Mouse (Mus musculus): ENCODE data around the gene Ghr.

Gene Ghr

DNA sequence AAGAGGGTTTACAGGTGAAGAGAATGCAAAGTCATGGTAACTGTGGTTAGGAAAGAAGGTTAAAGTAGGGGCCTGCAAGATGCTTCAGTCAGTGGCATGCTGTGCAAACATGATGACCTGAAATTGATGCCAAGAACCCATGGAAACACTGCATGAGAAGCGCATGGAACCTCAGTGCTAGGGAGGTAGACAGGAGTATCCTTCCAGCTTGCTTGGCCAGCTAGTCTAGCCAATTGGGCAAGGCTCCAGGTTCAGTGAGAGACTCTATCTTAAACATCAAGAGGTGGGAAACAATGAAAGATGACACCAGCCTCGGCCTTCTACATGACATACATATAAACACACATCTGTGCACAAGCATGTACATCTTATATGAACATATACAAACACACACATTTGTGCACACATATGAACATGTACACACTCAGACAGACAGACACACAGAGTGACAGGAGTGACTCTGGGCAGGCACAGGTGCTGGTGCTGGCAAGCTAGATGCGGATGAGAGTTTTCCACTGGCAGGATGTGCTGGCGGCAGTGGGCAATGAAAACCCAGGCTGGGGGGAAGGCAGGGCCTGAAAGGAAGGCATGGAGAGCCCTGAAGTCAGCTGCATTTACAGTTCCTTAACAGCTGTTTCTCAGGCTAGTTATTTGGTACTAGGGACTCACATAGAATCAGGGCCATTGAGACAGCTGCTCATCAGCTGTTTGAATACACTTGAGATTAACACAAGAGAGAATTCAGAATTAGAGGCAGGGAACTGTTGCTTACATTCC is 241.3 kb downstream of the Ghr start:
- Histone ChIP-seq H3K36me3 (ENCODE audit: control insufficient read depth, insufficient read depth, low read length, poor library complexity, severe bottlenecking) (no peaks in the 10 kb centered on the region), H3K27me3 (ENCODE audit: control insufficient read depth, insufficient read depth, low read length, poor library complexity, severe bottlenecking) (no peaks in the 10 kb centered on the region)
- no peak for DNase-seq (ENCODE audit: low read depth, low spot score)

DNA sequence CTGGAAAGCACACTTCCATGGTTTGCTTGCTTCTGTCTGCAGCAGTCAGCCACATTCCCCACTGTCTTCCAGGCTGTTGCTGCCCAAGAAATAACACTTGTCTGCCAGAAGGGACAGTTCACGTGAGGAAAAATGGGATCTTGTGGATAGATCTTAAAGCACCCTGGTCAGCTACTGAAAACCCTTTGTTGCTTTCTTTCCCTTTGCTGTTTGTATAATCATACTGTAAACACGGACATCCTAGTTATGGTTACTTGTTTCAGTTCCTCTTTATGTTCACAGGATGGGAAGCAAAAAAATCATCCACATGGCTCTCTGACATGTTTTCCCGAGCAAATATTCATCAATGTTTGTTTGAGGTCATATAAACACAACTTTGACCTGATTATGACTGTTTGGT is 243.4 kb downstream of the Ghr start:
- Histone ChIP-seq H3K27me3 (ENCODE audit: control insufficient read depth, insufficient read depth, low read length, poor library complexity, severe bottlenecking) (no peaks in the 10 kb centered on the region), H3K36me3 (ENCODE audit: control insufficient read depth, insufficient read depth, low read length, poor library complexity, severe bottlenecking) (no peaks in the 10 kb centered on the region)
- no peak for DNase-seq (ENCODE audit: low read depth, low spot score)

DNA sequence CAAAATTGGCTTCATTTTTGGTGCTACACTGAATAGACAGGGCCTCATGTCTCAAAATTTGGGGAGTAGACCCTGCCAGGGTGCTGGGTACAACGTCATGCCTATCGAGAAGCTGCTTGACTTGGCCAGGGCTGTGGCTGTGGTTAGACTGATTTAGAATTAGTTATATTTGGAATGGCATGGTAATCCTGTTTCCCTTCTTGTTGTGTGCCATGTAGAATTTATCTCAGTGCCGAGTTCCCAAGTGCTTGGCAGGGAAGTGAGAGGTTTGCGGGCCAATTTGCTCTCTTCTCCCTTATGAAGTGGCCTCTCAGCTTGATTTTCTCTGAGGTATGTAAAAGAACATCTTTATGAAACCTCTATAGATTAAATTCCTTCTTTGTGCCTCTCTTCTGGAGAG is 250.8 kb downstream of the Ghr start:
- H3K27me3 ChIP-seq (ENCODE audit: control insufficient read depth, insufficient read depth, low read length, poor library complexity, severe bottlenecking), result no peaks in the 10 kb centered on the region
- H3K36me3 ChIP-seq (ENCODE audit: control insufficient read depth, insufficient read depth, low read length, poor library complexity, severe bottlenecking), result no peaks in the 10 kb centered on the region
- no peak for DNase-seq (ENCODE audit: low read depth, low spot score)

DNA sequence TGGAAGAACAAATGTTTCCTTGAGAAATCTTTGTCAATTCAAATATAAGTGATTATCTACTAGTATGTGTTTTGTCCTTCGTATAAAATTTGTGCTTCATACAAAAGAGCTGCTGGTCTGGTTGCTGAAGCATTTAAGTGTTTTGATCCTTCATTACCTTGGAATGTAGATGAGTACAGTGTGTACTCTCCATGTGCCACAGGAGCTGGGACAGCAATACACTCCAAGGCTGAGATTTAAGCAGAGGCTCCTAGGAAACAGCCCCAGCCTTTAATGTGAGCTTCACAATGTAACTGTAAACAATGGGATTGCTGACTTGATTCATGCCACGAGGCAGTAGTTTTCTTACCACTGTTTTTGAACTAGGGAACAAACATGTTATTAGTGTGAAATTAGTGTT is 251.5 kb downstream of the Ghr start:
- H3K36me3 ChIP-seq (ENCODE audit: control insufficient read depth, insufficient read depth, low read length, poor library complexity, severe bottlenecking), result no peaks in the 10 kb centered on the region
- H3K27me3 ChIP-seq (ENCODE audit: control insufficient read depth, insufficient read depth, low read length, poor library complexity, severe bottlenecking), result no peaks in the 10 kb centered on the region
- DNase-seq (ENCODE audit: low read depth, low spot score), result no peak

DNA sequence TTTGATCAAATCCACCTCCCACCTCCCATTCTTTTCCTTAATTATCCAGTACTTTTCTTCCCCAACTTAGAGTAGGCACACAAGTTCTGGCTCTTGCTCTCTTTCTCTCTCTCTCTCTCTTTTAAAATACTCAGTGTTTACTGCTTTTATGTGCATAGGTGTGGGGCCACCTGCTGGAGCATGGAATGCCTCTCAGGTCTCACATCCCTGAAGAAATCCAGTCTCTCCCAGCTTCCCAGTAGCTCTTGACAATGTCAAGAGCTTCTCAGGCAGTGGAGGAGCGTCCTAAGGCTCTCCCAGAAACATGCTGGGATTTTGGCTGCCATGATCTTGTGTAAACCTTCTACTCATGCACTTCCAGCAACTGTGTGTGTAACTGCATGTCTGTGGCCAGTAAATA is 253.0 kb downstream of the Ghr start:
- H3K27me3 ChIP-seq (ENCODE audit: control insufficient read depth, insufficient read depth, low read length, poor library complexity, severe bottlenecking), result no peaks in the 10 kb centered on the region
- H3K36me3 ChIP-seq (ENCODE audit: control insufficient read depth, insufficient read depth, low read length, poor library complexity, severe bottlenecking), result no peaks in the 10 kb centered on the region
- no peak for DNase-seq (ENCODE audit: low read depth, low spot score)

DNA sequence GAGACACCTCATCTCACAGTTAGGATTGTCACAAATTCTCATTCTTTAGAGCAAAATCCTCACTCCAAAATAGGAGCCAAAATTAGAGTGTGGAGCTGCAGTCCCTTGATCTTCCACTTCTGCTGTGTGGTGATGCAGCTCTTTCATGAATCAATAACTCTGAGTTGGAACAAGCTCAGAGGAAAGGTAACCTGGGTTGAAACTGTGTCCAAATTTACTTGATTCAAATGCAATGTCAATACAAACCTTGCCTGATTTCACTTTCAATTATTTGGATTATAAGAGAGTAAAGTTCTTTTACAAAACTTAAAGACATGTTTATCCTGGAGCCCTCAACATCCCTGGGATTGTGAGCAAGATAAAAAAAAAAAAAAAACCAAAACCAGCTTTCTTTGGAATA is 260.3 kb downstream of the Ghr start:
- H3K36me3 ChIP-seq (ENCODE audit: control insufficient read depth, insufficient read depth, low read length, poor library complexity, severe bottlenecking), result no peaks in the 10 kb centered on the region
- DNase-seq (ENCODE audit: low read depth, low spot score), result no peak
- H3K27me3 ChIP-seq (ENCODE audit: control insufficient read depth, insufficient read depth, low read length, poor library complexity, severe bottlenecking), result no peaks in the 10 kb centered on the region

DNA sequence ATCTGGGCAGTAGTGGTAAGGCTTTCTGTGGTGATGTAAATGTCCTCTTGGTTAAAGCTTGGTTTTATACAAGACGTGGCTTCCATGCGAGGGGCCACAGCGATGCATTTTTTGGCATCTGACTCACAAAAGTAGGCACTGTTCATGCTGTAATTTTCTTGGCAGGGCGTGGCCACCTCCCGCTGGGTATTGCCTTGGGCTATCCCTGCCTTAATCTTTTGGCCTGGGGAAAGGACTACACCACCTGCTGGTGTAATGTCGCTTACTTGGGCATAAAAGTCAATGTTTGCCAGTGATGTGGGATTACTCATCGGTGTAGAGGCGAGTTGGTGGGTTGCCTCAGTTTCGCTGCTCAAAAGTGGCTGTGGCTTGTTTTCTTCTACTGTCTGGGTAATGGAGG is 263.4 kb downstream of the Ghr start:
- Histone ChIP-seq H3K36me3 (ENCODE audit: control insufficient read depth, insufficient read depth, low read length, poor library complexity, severe bottlenecking) (no peaks in the 10 kb centered on the region), H3K27me3 (ENCODE audit: control insufficient read depth, insufficient read depth, low read length, poor library complexity, severe bottlenecking) (no peaks in the 10 kb centered on the region)
- DNase-seq (ENCODE audit: low read depth, low spot score), result no peak

DNA sequence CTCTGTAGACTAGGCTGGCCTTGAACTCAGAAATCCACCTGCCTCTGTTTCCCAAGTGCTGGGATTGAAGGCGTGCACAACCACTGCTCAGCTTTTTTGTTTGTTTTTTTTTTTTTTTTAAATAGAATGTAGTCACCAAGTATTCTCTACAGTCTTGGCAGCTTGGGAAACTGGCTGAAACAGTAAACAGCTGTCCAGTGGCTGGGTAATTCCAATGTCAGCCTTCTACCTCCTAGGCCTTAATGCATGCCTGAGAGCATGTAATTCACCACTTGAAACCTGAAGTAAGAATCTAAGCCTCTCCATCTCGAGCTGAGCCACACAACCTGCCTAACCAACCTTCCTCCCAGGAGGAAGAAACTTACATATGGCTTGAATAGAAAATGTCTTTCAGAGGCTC is 266.7 kb downstream of the Ghr start:
- Histone ChIP-seq H3K27me3 (ENCODE audit: control insufficient read depth, insufficient read depth, low read length, poor library complexity, severe bottlenecking) (no peaks in the 10 kb centered on the region), H3K36me3 (ENCODE audit: control insufficient read depth, insufficient read depth, low read length, poor library complexity, severe bottlenecking) (no peaks in the 10 kb centered on the region)
- no peak for DNase-seq (ENCODE audit: low read depth, low spot score)

DNA sequence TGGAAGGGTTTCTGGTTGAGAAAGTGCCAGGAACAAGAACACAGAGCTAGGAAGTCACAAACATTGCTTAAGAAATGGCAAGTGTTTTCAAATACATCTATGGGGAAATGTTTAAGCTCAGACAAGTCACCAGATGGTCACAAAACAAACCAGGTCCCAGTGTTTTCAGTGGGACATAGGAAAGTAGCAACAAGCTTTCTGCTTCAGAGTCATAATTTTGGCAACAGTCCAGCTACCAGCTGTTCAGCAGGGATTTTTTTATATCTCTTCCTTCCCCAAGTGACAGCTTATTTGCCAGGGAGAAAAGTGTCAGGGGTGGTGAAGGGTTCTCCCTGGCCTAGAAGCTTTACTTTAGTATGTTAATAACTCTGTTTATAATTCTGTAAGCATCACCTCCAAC is 270.4 kb downstream of the Ghr start:
- H3K36me3 ChIP-seq (ENCODE audit: control insufficient read depth, insufficient read depth, low read length, poor library complexity, severe bottlenecking), result no peaks in the 10 kb centered on the region
- no peak for DNase-seq (ENCODE audit: low read depth, low spot score)
- H3K27me3 ChIP-seq (ENCODE audit: control insufficient read depth, insufficient read depth, low read length, poor library complexity, severe bottlenecking), result no peaks in the 10 kb centered on the region

DNA sequence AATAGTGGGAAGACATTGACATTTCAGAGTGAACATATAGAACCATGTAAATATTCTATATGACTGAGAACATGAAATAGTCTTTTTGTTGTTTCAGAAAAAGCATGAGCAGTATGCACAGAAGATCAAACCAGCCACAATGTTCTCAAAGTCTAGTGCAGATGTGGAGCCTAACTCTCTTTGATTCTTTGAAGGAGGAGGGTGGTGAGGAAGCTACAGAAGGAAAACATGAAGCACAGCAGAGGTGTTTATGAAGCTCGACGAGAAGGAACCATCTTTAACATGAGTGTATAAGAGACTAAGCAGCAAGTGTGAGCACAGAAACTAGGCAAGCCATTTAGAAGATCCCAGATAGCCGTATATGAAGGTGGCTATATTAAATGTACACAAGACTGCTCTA is 273.4 kb downstream of the Ghr start:
- Histone ChIP-seq H3K27me3 (ENCODE audit: control insufficient read depth, insufficient read depth, low read length, poor library complexity, severe bottlenecking) (no peaks in the 10 kb centered on the region), H3K36me3 (ENCODE audit: control insufficient read depth, insufficient read depth, low read length, poor library complexity, severe bottlenecking) (no peaks in the 10 kb centered on the region)
- DNase-seq (ENCODE audit: low read depth, low spot score), result no peak

DNA sequence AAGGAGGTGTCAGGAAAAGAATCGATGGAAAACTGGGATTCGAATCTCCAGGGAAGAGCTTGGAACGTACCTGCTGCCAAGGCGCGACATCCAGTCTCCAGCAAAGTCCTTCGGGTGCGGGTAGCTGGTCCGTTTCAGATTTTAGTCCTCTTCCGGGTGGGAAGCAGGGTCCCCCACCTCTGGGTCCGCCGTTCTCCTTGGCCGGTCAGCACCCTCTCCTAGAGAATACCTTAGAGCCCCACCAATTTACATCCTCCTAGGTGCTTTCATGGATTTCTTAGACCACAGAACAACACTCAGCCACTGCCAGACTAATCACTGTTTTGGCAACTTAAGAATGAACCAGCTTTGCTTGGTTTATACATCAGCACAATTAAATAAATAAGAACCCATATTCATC is 279.9 kb downstream of the Ghr start, which contains the start of gene Ccdc152:
Gene Ccdc152 (minus strand): TSS at position 101 of the 400 bp plus-strand sequence.
- H3K27me3 ChIP-seq (ENCODE audit: control insufficient read depth, insufficient read depth, low read length, poor library complexity, severe bottlenecking), result no peaks in the 10 kb centered on the region
- no peaks in the 10 kb centered on the region for H3K36me3 ChIP-seq (ENCODE audit: control insufficient read depth, insufficient read depth, low read length, poor library complexity, severe bottlenecking)
- DNase-seq (ENCODE audit: low read depth, low spot score), result no peak

DNA sequence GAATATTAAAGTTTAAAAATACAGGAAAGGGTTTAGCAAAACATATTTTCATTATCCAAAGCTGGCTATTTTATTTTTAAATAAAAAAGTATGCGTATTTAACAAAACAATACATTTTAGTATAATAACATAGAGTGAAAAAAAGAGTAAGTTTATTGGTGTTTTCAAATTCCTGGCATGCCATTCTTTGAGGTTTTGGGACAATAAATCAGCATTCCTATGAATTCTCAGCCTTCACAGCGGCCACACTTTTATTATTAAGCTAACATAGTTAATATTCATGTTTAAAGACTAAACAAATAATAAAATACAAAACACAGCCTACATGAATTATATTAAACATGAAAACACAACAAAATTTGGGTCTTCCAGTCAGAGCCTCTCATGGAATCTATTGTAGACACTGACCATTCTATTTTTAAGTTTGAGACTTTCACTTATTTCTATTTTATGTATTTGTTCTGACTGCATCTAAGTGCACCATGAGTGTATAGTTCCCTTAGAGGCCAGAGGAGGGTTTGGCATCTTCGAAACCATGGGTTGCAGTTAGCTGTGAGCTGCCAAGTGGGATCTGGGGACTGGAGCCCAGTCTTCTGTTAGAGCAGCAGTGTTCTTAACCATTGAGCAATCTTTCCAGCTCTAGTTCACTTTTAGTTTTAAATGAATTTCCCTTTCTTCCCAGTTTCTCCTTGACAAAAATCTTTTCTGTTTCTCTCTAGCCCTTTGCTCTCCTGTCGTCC is 282.8 kb downstream of the Ghr start:
- H3K27me3 ChIP-seq (ENCODE audit: control insufficient read depth, insufficient read depth, low read length, poor library complexity, severe bottlenecking), result no peaks in the 10 kb centered on the region
- DNase-seq (ENCODE audit: low read depth, low spot score), result no peak
- no peaks in the 10 kb centered on the region for H3K36me3 ChIP-seq (ENCODE audit: control insufficient read depth, insufficient read depth, low read length, poor library complexity, severe bottlenecking)

DNA sequence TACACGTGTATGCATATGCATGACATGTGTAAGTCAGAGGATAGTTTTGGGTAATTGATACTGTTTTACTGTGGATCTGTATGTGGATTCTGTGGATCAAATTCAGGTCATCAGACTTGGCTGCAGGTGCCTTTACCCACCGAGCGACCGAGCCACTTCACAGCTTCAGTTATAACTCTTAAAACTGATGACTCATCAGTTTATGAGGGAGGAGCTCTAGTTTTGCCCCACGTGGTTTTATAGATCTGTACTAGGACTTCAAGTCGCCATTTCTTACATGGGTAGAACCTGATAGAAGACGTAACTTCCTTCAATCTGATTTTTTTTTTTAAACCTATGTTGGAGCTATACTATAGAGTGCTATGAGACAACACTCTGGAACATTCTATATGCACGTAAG is 285.7 kb downstream of the Ghr start:
- Histone ChIP-seq H3K36me3 (ENCODE audit: control insufficient read depth, insufficient read depth, low read length, poor library complexity, severe bottlenecking) (no peaks in the 10 kb centered on the region), H3K27me3 (ENCODE audit: control insufficient read depth, insufficient read depth, low read length, poor library complexity, severe bottlenecking) (no peaks in the 10 kb centered on the region)
- no peak for DNase-seq (ENCODE audit: low read depth, low spot score)

DNA sequence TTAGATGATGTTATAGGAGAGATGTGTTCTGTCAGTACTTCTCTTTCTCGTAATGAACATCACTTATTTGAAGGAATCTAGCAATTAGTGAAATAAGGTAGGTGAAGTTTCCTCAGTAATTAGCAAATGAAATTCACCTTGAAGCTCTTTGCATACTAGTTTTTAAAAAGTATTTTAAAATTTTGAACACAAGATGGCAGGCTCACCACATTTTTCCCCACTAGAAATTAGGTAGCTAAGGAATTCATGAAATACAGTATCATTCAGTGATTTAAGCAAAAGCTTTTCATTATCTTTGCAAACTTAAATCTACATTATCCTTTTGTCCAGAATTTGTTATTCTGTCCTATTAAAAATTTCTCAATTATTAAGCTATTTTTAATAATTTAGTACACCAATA is 287.3 kb downstream of the Ghr start:
- H3K36me3 ChIP-seq (ENCODE audit: control insufficient read depth, insufficient read depth, low read length, poor library complexity, severe bottlenecking), result no peaks in the 10 kb centered on the region
- no peaks in the 10 kb centered on the region for H3K27me3 ChIP-seq (ENCODE audit: control insufficient read depth, insufficient read depth, low read length, poor library complexity, severe bottlenecking)
- DNase-seq (ENCODE audit: low read depth, low spot score), result no peak

DNA sequence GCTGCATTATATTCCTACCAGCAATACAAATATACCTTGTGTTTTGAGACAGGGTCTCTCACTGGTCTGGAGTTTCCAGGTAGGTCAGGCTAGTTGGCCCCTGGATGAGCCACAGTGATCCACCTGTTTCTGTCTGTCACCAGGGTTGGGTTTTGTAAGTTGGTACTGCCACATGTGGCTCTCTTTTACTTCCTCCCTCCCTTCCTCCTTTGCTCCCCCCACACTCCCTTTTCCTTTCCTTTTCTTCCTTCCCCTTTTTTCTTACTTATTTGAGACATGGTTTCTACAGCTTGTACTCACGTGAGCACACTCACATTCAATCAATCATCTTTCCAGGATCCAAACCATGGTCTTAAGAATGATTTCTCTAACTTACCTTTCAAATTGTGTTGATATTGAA is 289.8 kb downstream of the Ghr start:
- Histone ChIP-seq H3K27me3 (ENCODE audit: control insufficient read depth, insufficient read depth, low read length, poor library complexity, severe bottlenecking) (no peaks in the 10 kb centered on the region), H3K36me3 (ENCODE audit: control insufficient read depth, insufficient read depth, low read length, poor library complexity, severe bottlenecking) (no peaks in the 10 kb centered on the region)
- DNase-seq (ENCODE audit: low read depth, low spot score), result no peak
